Mouse (Mus musculus): ENCODE measurements around the gene Rps5. TPM values are rescaled to one million over a fixed set of nuclear protein-coding genes. Genes with fewer than 3 reads are reported as not detected.

Gene Rps5
- polyA plus RNA-seq, 1 experiment = 2,106 TPM

GRCm38 (mm10) chr7:12943488-12943887 lies 21.4 kb downstream of the Rps5 start:
- DNase-seq (ENCODE audit: low read depth in 1 of 2, low spot score in 2 of 2) = peak in 1 of 2 experiments; percentile 21
- TF ChIP-seq CTCF (IDR thresholded peaks at IDR 0.05; ENCODE audit: extremely low read depth, insufficient read depth, insufficient read length, insufficient replicate concordance) (no peak), POLR2A (IDR thresholded peaks at IDR 0.05; ENCODE audit: low read depth, low read length) (no peak)
- H3K36me3 ChIP-seq (ENCODE audit: control insufficient read depth, insufficient read depth, low read length) = no peaks in the 10 kb centered on the region
- no peaks in the 10 kb centered on the region for H3K27me3 ChIP-seq (ENCODE audit: control insufficient read depth, insufficient read depth, low read length)
- no peaks in the 10 kb centered on the region for H3K4me1 ChIP-seq (ENCODE audit: control insufficient read depth, insufficient read depth, insufficient read length)
- no peak overlapping the region for H3K4me3 ChIP-seq (ENCODE audit: extremely low read depth, insufficient read depth, insufficient read length)
- H3K27ac ChIP-seq (ENCODE audit: insufficient read depth, low read length) = no peak overlapping the region

GRCm38 (mm10) chr7:12949032-12949871 lies 27.2 kb downstream of the Rps5 start:
- Histone ChIP-seq H3K4me1 (ENCODE audit: control insufficient read depth, insufficient read depth, insufficient read length) (peaks cover 4% of the 10 kb centered on the region; the same call in 1 of the 2 replicates), H3K27me3 (ENCODE audit: control insufficient read depth, insufficient read depth, low read length) (no peaks in the 10 kb centered on the region), H3K27ac (ENCODE audit: insufficient read depth, low read length) (peak overlapping the region; percentile 57), H3K4me3 (ENCODE audit: extremely low read depth, insufficient read depth, insufficient read length) (peak overlapping the region; percentile 75), H3K36me3 (ENCODE audit: control insufficient read depth, insufficient read depth, low read length) (no peaks in the 10 kb centered on the region)
- TF ChIP-seq POLR2A (IDR thresholded peaks at IDR 0.05; ENCODE audit: low read depth, low read length) (peak; percentile 34; the same call in 1 of the 2 replicates), CTCF (IDR thresholded peaks at IDR 0.05; ENCODE audit: extremely low read depth, insufficient read depth, insufficient read length, insufficient replicate concordance) (no peak)
- DNase-seq (ENCODE audit: low read depth in 1 of 2, low spot score in 2 of 2) = peak; percentile 93 to 98
- 7% methylated on average over 35 of the region's 35 CpGs for WGBS

- Histone ChIP-seq H3K36me3 (ENCODE audit: control insufficient read depth, insufficient read depth, low read length) (no peaks in the 10 kb centered on the region), H3K27ac (ENCODE audit: insufficient read depth, low read length) (peak overlapping the region; percentile 57), H3K4me3 (ENCODE audit: extremely low read depth, insufficient read depth, insufficient read length) (peak overlapping the region; percentile 75), H3K4me1 (ENCODE audit: control insufficient read depth, insufficient read depth, insufficient read length) (peaks cover 4% of the 10 kb centered on the region; the same call in 1 of the 2 replicates), H3K27me3 (ENCODE audit: control insufficient read depth, insufficient read depth, low read length) (no peaks in the 10 kb centered on the region)
- TF ChIP-seq CTCF (IDR thresholded peaks at IDR 0.05; ENCODE audit: extremely low read depth, insufficient read depth, insufficient read length, insufficient replicate concordance) = no peak
- no peak for TF ChIP-seq POLR2A (IDR thresholded peaks at IDR 0.05; ENCODE audit: low read depth, low read length)
- WGBS = 2% methylated on average over 16 of the region's 16 CpGs
- no peak for DNase-seq (ENCODE audit: low read depth in 1 of 2, low spot score in 2 of 2)
Measured at GRCm38 (mm10) chr7:12949872-12950229, 27.8 kb downstream of the Rps5 start.

- Histone ChIP-seq H3K4me1 (ENCODE audit: control insufficient read depth, insufficient read depth, insufficient read length) (peaks cover 4% of the 10 kb centered on the region; the same call in 1 of the 2 replicates), H3K4me3 (ENCODE audit: extremely low read depth, insufficient read depth, insufficient read length) (no peak overlapping the region), H3K27me3 (ENCODE audit: control insufficient read depth, insufficient read depth, low read length) (no peaks in the 10 kb centered on the region), H3K27ac (ENCODE audit: insufficient read depth, low read length) (no peak overlapping the region), H3K36me3 (ENCODE audit: control insufficient read depth, insufficient read depth, low read length) (no peaks in the 10 kb centered on the region)
- DNase-seq (ENCODE audit: low read depth in 1 of 2, low spot score in 2 of 2) = no peak
- TF ChIP-seq POLR2A (IDR thresholded peaks at IDR 0.05; ENCODE audit: low read depth, low read length) (no peak), CTCF (IDR thresholded peaks at IDR 0.05; ENCODE audit: extremely low read depth, insufficient read depth, insufficient read length, insufficient replicate concordance) (no peak)
- WGBS = 33% methylated on average over 3 of the region's 3 CpGs
Measured at GRCm38 (mm10) chr7:12954896-12955295, 32.8 kb downstream of the Rps5 start.

GRCm38 (mm10) chr7:12957511-12957910 lies 35.4 kb downstream of the Rps5 start:
- Histone ChIP-seq H3K27ac (ENCODE audit: insufficient read depth, low read length) (no peak overlapping the region), H3K36me3 (ENCODE audit: control insufficient read depth, insufficient read depth, low read length) (no peaks in the 10 kb centered on the region), H3K4me3 (ENCODE audit: extremely low read depth, insufficient read depth, insufficient read length) (no peak overlapping the region), H3K4me1 (ENCODE audit: control insufficient read depth, insufficient read depth, insufficient read length) (no peaks in the 10 kb centered on the region; the same call in 1 of the 2 replicates), H3K27me3 (ENCODE audit: control insufficient read depth, insufficient read depth, low read length) (no peaks in the 10 kb centered on the region)
- TF ChIP-seq CTCF (IDR thresholded peaks at IDR 0.05; ENCODE audit: extremely low read depth, insufficient read depth, insufficient read length, insufficient replicate concordance) (no peak), POLR2A (IDR thresholded peaks at IDR 0.05; ENCODE audit: low read depth, low read length) (no peak)
- 67% methylated on average over 5 of the region's 5 CpGs for WGBS
- DNase-seq (ENCODE audit: low read depth in 1 of 2, low spot score in 2 of 2) = no peak

- 72% methylated on average over 4 of the region's 4 CpGs for WGBS
- H3K36me3 ChIP-seq (ENCODE audit: control insufficient read depth, insufficient read depth, low read length) = no peaks in the 10 kb centered on the region
- no peak overlapping the region for H3K4me3 ChIP-seq (ENCODE audit: extremely low read depth, insufficient read depth, insufficient read length)
- H3K4me1 ChIP-seq (ENCODE audit: control insufficient read depth, insufficient read depth, insufficient read length) = no peaks in the 10 kb centered on the region; the same call in 1 of the 2 replicates
- TF ChIP-seq CTCF (IDR thresholded peaks at IDR 0.05; ENCODE audit: extremely low read depth, insufficient read depth, insufficient read length, insufficient replicate concordance) (no peak), POLR2A (IDR thresholded peaks at IDR 0.05; ENCODE audit: low read depth, low read length) (no peak)
- no peaks in the 10 kb centered on the region for H3K27me3 ChIP-seq (ENCODE audit: control insufficient read depth, insufficient read depth, low read length)
- H3K27ac ChIP-seq (ENCODE audit: insufficient read depth, low read length) = no peak overlapping the region
- no peak for DNase-seq (ENCODE audit: low read depth in 1 of 2, low spot score in 2 of 2)
Measured at GRCm38 (mm10) chr7:12958948-12959347, 36.9 kb downstream of the Rps5 start.

GRCm38 (mm10) chr7:12959718-12960117 lies 37.6 kb downstream of the Rps5 start:
- TF ChIP-seq CTCF (IDR thresholded peaks at IDR 0.05; ENCODE audit: extremely low read depth, insufficient read depth, insufficient read length, insufficient replicate concordance) (no peak), POLR2A (IDR thresholded peaks at IDR 0.05; ENCODE audit: low read depth, low read length) (no peak)
- 88% methylated on average over 4 of the region's 4 CpGs for WGBS
- Histone ChIP-seq H3K27me3 (ENCODE audit: control insufficient read depth, insufficient read depth, low read length) (no peaks in the 10 kb centered on the region), H3K4me1 (ENCODE audit: control insufficient read depth, insufficient read depth, insufficient read length) (no peaks in the 10 kb centered on the region; the same call in 1 of the 2 replicates), H3K36me3 (ENCODE audit: control insufficient read depth, insufficient read depth, low read length) (no peaks in the 10 kb centered on the region), H3K27ac (ENCODE audit: insufficient read depth, low read length) (no peak overlapping the region), H3K4me3 (ENCODE audit: extremely low read depth, insufficient read depth, insufficient read length) (no peak overlapping the region)
- no peak for DNase-seq (ENCODE audit: low read depth in 1 of 2, low spot score in 2 of 2)
